Mouse (Mus musculus) C2C12 (cell line): ENCODE measurements around the gene Hist1h2bp. TPM values are rescaled to one million over a fixed set of nuclear protein-coding genes. Genes with fewer than 3 reads are reported as not detected.
A peak's percentile ranks its signal among the peaks of the same experiment; 100 is the strongest.
"Not testable (repeated sequence)": the region's sequence is repeated elsewhere in the genome, so short reads cannot be mapped to it uniquely, and the experiment has no call there.

Experiments
- H3K27me3 ChIP-seq: one replicate; pipeline ENCODE4 v1.6.1; 2011; ENCODE audit not compliant: control insufficient read depth, insufficient read depth, insufficient read length
- H3K36me3 ChIP-seq: one replicate; pipeline ENCODE4 v1.6.1; 2011; ENCODE audit not compliant: control insufficient read depth, insufficient read depth
- H3K4me3 ChIP-seq: one replicate; pipeline ENCODE4 v1.5.1; 2011; ENCODE audit warnings: mild to moderate bottlenecking, control low read depth; ENCODE audit not compliant: poor library complexity, insufficient read depth, severe bottlenecking
- H3K79me2 ChIP-seq: one replicate; pipeline ENCODE4 v1.6.1; 2011; ENCODE audit not compliant: control insufficient read depth, insufficient read depth
- H3K79me3 ChIP-seq: one replicate; pipeline ENCODE4 v1.6.1; 2011; ENCODE audit warnings: low read depth, control low read depth
- H3ac ChIP-seq: one replicate; pipeline ENCODE3; 2011; ENCODE audit warnings: low read depth; ENCODE audit not compliant: control insufficient read depth, insufficient read length
- CEBPB ChIP-seq: IDR thresholded peaks from one replicate; pipeline ENCODE4 v1.6.1; 2011; ENCODE audit warnings: low read depth, mild to moderate bottlenecking, control low read depth, moderate library complexity
- CTCF ChIP-seq: IDR thresholded peaks from one replicate; pipeline ENCODE4 v1.5.1; 2011; ENCODE audit not compliant: control insufficient read depth, insufficient read depth, insufficient read length
- FOSL1 ChIP-seq: IDR thresholded peaks from one replicate; pipeline ENCODE4 v1.8.0; 2011; ENCODE audit warnings: mild to moderate bottlenecking, low read length; ENCODE audit not compliant: poor library complexity, insufficient read depth, severe bottlenecking
- MAX ChIP-seq: IDR thresholded peaks from one replicate; pipeline ENCODE4 v1.6.1; 2011; ENCODE audit warnings: mild to moderate bottlenecking, control low read depth
- MYOD1 ChIP-seq: IDR thresholded peaks from one replicate; pipeline ENCODE4 v1.6.1; 2011; ENCODE audit warnings: low read depth; ENCODE audit not compliant: control insufficient read depth, insufficient read length
- MYOG ChIP-seq: IDR thresholded peaks from one replicate; pipeline ENCODE4 v1.6.1; 2011; ENCODE audit not compliant: control insufficient read depth, insufficient read length; ENCODE audit errors: extremely low read depth
- USF1 ChIP-seq: IDR thresholded peaks from one replicate; pipeline ENCODE4 v1.6.1; 2011; ENCODE audit warnings: low read depth, mild to moderate bottlenecking, control low read depth, moderate library complexity
- microRNA-seq: library from miRNA; unstranded; fragments of <30 nt; microRNA quantifications from one replicate; pipeline ENCODE4, GENCODE M21; 2019; ENCODE audit warnings: borderline microRNAs expressed
- polyA plus RNA-seq: library from polyadenylated mRNA; unstranded; fragments of >200 nt; fragmentation: generic; extraction: Trizol; gene quantifications from one replicate; pipeline ENCODE4 v1.2.1, GENCODE M21; 2012; ENCODE audit warnings: missing spikeins

The Hist1h2bp gene
- polyA plus RNA-seq, 1 experiment, result 2.6 TPM

- not testable (repeated sequence) for H3K79me2 ChIP-seq, H3K79me3 ChIP-seq, H3K27me3 ChIP-seq, H3K36me3 ChIP-seq, H3K4me3 ChIP-seq, H3ac ChIP-seq
- peak; percentile 14 for TF ChIP-seq USF1
These were observed 24.8 kb downstream of the Hist1h2bp start for GRCm38 (mm10) chr13:21812092-21812491.

GRCm38 (mm10) chr13:21820082-21820890 lies 33.0 kb downstream of the Hist1h2bp start:
- H3K79me3 ChIP-seq, H3K27me3 ChIP-seq: not testable (repeated sequence)

GRCm38 (mm10) chr13:21828511-21828910 lies 41.2 kb downstream of the Hist1h2bp start:
- TF ChIP-seq FOSL1 (no peak), MYOD1 (no peak), CTCF (no peak), MAX (no peak), CEBPB (no peak), USF1 (no peak), MYOG (no peak)
- Histone ChIP-seq H3K79me2 (no peaks in the 10 kb centered on the region), H3K36me3 (peaks cover 6% of the 10 kb centered on the region), H3K27me3 (no peaks in the 10 kb centered on the region), H3K79me3 (no peaks in the 10 kb centered on the region), H3K4me3 (no peak overlapping the region), H3ac (no peak overlapping the region)

More at GRCm38 (mm10) chr13:21820082-21820890, 33.0 kb downstream of the Hist1h2bp start:
- H3K4me3 ChIP-seq, H3ac ChIP-seq, H3K36me3 ChIP-seq, H3K79me2 ChIP-seq: not testable (repeated sequence)

- TF ChIP-seq USF1 (no peak), MYOG (no peak), CEBPB (no peak), MYOD1 (no peak), MAX (no peak), CTCF (no peak), FOSL1 (no peak)
- H3ac ChIP-seq, result peak overlapping the region; percentile 12
- H3K79me2 ChIP-seq, result no peaks in the 10 kb centered on the region
- H3K36me3 ChIP-seq, result peaks cover 6% of the 10 kb centered on the region
- H3K79me3 ChIP-seq, result no peaks in the 10 kb centered on the region
- no peak overlapping the region for H3K4me3 ChIP-seq
- no peaks in the 10 kb centered on the region for H3K27me3 ChIP-seq
These were observed 43.1 kb downstream of the Hist1h2bp start for GRCm38 (mm10) chr13:21830344-21830743.

DNA sequence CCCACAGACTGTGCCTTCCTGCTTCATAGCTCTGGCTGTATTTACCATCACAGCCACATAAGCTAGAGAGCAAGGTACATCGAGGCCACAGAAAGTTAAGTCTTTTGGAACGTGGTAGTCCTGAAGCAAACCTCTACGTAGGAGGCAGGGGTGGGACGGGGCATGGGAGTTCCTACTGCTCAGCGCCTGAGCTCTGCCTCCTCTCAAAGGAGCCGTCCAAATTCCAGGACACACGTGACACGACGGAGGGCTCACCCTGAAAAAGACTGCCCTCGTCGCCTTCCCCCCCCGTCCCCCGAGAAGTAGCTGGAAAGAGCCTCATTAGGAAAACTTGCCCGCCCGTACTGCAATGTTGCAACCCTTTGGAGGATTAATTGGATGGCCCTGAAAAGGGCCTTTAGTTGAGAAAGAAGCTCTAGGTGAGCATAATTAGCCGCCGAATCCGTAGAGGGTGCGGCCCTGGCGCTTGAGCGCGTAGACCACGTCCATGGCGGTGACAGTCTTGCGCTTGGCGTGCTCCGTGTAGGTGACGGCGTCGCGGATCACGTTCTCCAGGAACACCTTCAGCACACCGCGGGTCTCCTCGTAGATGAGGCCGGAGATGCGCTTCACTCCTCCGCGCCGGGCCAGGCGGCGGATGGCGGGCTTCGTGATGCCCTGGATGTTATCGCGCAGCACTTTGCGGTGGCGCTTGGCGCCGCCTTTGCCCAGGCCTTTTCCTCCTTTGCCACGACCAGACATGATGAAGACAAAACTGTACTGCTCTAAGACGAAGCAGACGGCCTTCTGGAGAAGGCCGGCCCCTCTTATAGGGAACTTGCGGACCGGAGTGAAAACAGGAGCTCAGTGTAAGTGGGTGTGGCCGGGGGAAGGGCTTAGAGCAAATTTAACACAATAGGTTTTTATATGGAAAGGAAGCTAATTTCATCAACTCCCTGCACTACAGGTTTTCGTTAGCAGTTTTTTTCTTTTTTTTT lies 44.4 kb downstream of the Hist1h2bp start, which contains the start of gene Hist1h4n:
TSS of gene Hist1h4n (minus strand) at position 779 of the 977 bp plus-strand sequence.
- H3K79me3 ChIP-seq, H3K4me3 ChIP-seq, H3ac ChIP-seq, H3K36me3 ChIP-seq, H3K27me3 ChIP-seq, H3K79me2 ChIP-seq: not testable (repeated sequence)

- H3K79me3 ChIP-seq, H3K27me3 ChIP-seq, H3K79me2 ChIP-seq, H3K36me3 ChIP-seq, H3K4me3 ChIP-seq, H3ac ChIP-seq: not testable (repeated sequence)
These were observed 46.2 kb downstream of the Hist1h2bp start, which contains the start of the genes Hist1h2ap and Hist1h2br for GRCm38 (mm10) chr13:21833461-21833860. Hist1h2ap (minus strand) TSS chr13:21833507. Hist1h2br (plus strand) TSS chr13:21833743.

Small RNA genes lying within 50 kb of the gene (microRNA-seq; reads per million reads assigned to microRNA genes)
- gene Gm19658 (not detected), gene Gm44346 (not detected), gene Gm44454 (not detected), gene Gm44466 (not detected)

Other genes with a start within 250 kb of the Hist1h2bp start
- gene Olfr1366, start 244.7 kb upstream of the Hist1h2bp start, polyA plus RNA-seq, result 0.02 TPM
- gene Olfr1535, start 227.6 kb upstream of the Hist1h2bp start, polyA plus RNA-seq, result not detected
- not detected for gene Olfr1364, start 205.7 kb upstream of the Hist1h2bp start, polyA plus RNA-seq
- not detected for gene Olfr1362, start 173.4 kb upstream of the Hist1h2bp start, polyA plus RNA-seq
- gene Olfr11, start 144.9 kb upstream of the Hist1h2bp start, polyA plus RNA-seq, result 0.01 TPM
- not detected for gene Olfr1361, start 124.1 kb upstream of the Hist1h2bp start, polyA plus RNA-seq
- gene Olfr1360, start 110.1 kb upstream of the Hist1h2bp start, polyA plus RNA-seq, result not detected
- gene Olfr1359, start 89.3 kb upstream of the Hist1h2bp start, polyA plus RNA-seq, result not detected
- 9.1 TPM for gene Hist1h2bl, start 71.3 kb upstream of the Hist1h2bp start, polyA plus RNA-seq
- gene Hist1h2ai, start 71.0 kb upstream of the Hist1h2bp start, polyA plus RNA-seq, result 15.6 TPM
- gene Hist1h3h, start 69.8 kb upstream of the Hist1h2bp start, polyA plus RNA-seq, result 15.6 TPM
- 3.4 TPM for gene Hist1h2bm, start 65.4 kb upstream of the Hist1h2bp start, polyA plus RNA-seq
- 2.9 TPM for gene Hist1h4j, start 52.4 kb upstream of the Hist1h2bp start, polyA plus RNA-seq
- 10.3 TPM for gene Hist1h4k, start 37.0 kb upstream of the Hist1h2bp start, polyA plus RNA-seq
- gene Hist1h2ak, start 33.6 kb upstream of the Hist1h2bp start, polyA plus RNA-seq, result 5.9 TPM
- gene Hist1h2bn, start 33.3 kb upstream of the Hist1h2bp start, polyA plus RNA-seq, result 3.8 TPM
- 1.6 TPM for gene Hist1h1b, start 6.8 kb upstream of the Hist1h2bp start, polyA plus RNA-seq
- gene Hist1h3i, start 4.1 kb upstream of the Hist1h2bp start, polyA plus RNA-seq, result 9.4 TPM
- 18.1 TPM for gene Hist1h2an, start 243 bp upstream of the Hist1h2bp start, polyA plus RNA-seq
- 20.3 TPM for gene Hist1h2bq, start 22.7 kb downstream of the Hist1h2bp start, polyA plus RNA-seq
- gene Hist1h2ao, start 23.0 kb downstream of the Hist1h2bp start, polyA plus RNA-seq, result not detected
- gene Hist1h4m, start 24.3 kb downstream of the Hist1h2bp start, polyA plus RNA-seq, result not detected
- 17.3 TPM for gene Hist1h4n, start 44.7 kb downstream of the Hist1h2bp start, polyA plus RNA-seq
- 2,018 TPM for gene Hist1h2ap, start 46.0 kb downstream of the Hist1h2bp start, polyA plus RNA-seq
- gene Hist1h2br, start 46.3 kb downstream of the Hist1h2bp start, polyA plus RNA-seq, result 19.7 TPM
- 1.4 TPM for gene Zfp184, start 157.6 kb downstream of the Hist1h2bp start, polyA plus RNA-seq
- not detected for gene Pom121l2, start 193.7 kb downstream of the Hist1h2bp start, polyA plus RNA-seq
- 1.1 TPM for gene Prss16, start 222.3 kb downstream of the Hist1h2bp start, polyA plus RNA-seq
- 9.5 TPM for gene Hist1h2ah, start 248.1 kb downstream of the Hist1h2bp start, polyA plus RNA-seq
- gene Hist1h2bk, start 248.4 kb downstream of the Hist1h2bp start, polyA plus RNA-seq, result 12.8 TPM